Mouse (Mus musculus): ENCODE results near the gene Zfp658. TPM values are rescaled to one million over a fixed set of nuclear protein-coding genes. Genes with fewer than 3 reads are reported as not detected.

The Zfp658 gene
- polyA plus RNA-seq (2012; rRNA removed), result 0.17 and 0.19 TPM in 2 replicates

GRCm38 (mm10) chr7:43562006-43562633, at the start of gene Zfp658:
TSS of gene Zfp658 (plus strand) at chr7:43562256.

DNA sequence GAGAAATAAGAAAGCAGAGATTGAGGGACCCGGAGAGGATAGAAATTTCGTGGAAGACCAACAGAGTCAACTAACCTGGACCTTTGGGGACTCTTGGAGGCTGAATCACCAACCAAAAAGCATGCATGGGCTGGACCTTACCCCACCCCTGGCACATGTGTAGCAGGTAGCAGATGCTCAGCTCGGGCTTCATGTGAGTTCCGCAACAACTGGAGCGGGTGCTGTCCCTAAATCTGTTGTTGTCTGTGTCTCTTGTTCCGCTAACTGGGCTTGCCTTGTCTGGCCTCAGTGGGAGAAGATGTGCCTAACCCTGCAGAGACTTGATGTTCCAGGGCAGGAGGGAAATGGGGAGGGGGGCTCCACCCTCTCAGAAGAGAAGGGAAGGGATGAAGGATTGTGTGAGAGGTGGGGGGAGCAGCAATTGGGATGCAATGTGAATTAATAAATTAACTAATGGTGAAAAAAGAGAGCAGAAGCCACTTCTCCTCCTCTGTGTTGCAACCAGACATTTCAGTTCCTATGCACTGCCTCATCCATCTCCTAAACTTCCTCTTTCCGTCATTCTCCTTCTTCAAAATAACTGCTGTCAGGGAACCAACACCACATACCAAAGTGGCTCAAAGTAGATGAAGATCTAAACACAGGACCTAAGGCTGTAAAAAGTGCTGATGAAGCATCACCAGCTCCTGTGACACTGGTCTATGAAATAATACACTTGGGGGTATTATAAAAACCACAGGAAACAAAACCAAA, 17.7 kb upstream of the Zfp658 start, which contains the start of gene Cd33:
Gene Cd33, minus strand, starts transcription at position 204 of the 753 bp plus-strand sequence.

DNA sequence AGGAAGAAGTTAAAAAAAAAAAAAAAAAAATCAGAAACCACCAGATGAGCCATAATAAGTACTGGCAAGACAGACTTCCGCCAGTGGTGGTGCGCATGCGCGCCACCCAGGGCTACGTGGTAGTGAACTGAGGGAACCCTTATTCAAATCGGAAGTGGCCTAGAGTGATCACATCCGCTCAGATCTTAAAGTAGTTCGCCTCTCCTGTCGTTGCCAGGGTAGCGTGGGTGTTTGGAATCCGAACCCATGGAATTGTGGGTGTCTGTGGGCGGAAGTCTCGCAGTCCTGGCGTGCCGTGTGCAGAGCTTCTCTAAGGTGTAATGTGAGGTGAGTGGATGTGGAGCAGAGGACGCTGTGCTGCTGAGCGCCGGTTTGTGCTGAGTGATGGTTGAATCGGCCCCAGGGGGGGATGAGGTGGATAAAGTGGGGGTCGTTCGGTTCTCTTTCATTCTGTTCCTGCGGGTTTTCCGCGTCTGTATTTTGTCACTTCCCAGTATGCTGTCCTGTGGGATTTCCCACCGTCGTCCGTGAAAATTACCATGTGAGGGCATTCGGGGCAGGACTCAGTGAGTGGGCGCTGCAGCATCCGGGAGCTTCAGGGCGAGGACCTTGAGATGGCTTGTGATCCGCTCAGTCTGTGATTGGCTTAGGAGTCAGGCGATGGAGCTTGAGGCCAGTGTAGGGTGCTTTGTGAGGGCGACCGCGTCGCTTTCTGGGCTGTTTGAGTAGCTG, 17.6 kb downstream of the Zfp658 start, which contains the start of gene Zfp719:
Gene Zfp719, plus strand, starts transcription at position 171 of the 732 bp plus-strand sequence.

GRCm38 (mm10) chr7:43606896-43607742, 45.1 kb downstream of the Zfp658 start, which contains the start of gene Zfp819:
TSS of gene Zfp819 (plus strand) at chr7:43607169.

Other genes starting within 250 kb of the Zfp658 start
- 0.30 and 0.62 TPM in 2 replicates for gene Zfp715, start 249.0 kb upstream of the Zfp658 start, polyA plus RNA-seq (2012; rRNA removed)
- gene Siglecf, start 210.9 kb upstream of the Zfp658 start, polyA plus RNA-seq (2012; rRNA removed), result 1.4 and 1.7 TPM in 2 replicates
- 1.7 and 2.9 TPM in 2 replicates for gene Siglecg, start 154.1 kb upstream of the Zfp658 start, polyA plus RNA-seq (2012; rRNA removed)
- not detected in 2 replicates for gene Lim2, start 134.6 kb upstream of the Zfp658 start, polyA plus RNA-seq (2012; rRNA removed)
- gene Nkg7, start 125.2 kb upstream of the Zfp658 start, polyA plus RNA-seq (2012; rRNA removed), result 0.75 and 1.7 TPM in 2 replicates
- not detected in 2 replicates for gene Cldnd2, start 121.5 kb upstream of the Zfp658 start, polyA plus RNA-seq (2012; rRNA removed)
- gene Etfb, start 118.2 kb upstream of the Zfp658 start, polyA plus RNA-seq (2012; rRNA removed), result 21.8 and 22.9 TPM in 2 replicates
- 0.40 and 0.47 TPM in 2 replicates for gene Gm45233, start 118.1 kb upstream of the Zfp658 start, polyA plus RNA-seq (2012; rRNA removed)
- gene Vsig10l, start 99.1 kb upstream of the Zfp658 start, polyA plus RNA-seq (2012; rRNA removed), result 18.5 and 34.7 TPM in 2 replicates
- gene Iglon5, start 72.2 kb upstream of the Zfp658 start, polyA plus RNA-seq (2012; rRNA removed), result 3.7 and 4.2 TPM in 2 replicates
- not detected in 2 replicates for gene 4931406B18Rik, start 56.3 kb upstream of the Zfp658 start, polyA plus RNA-seq (2012; rRNA removed)
- gene Cd33, start 17.8 kb upstream of the Zfp658 start, polyA plus RNA-seq (2012; rRNA removed), result 2.5 and 2.8 TPM in 2 replicates
- gene Zfp719, start 17.4 kb downstream of the Zfp658 start, polyA plus RNA-seq (2012; rRNA removed), result 0.06 and 0.27 TPM in 2 replicates
- not detected in 2 replicates for gene Zfp819, start 44.9 kb downstream of the Zfp658 start, polyA plus RNA-seq (2012; rRNA removed)
- gene Ceacam18, start 72.5 kb downstream of the Zfp658 start, polyA plus RNA-seq (2012; rRNA removed), result 0.05 TPM in 1 of 2 replicates, not detected in the other
- 0.71 and 1.8 TPM in 2 replicates for gene Siglece, start 97.9 kb downstream of the Zfp658 start, polyA plus RNA-seq (2012; rRNA removed)
- 7.3 and 10.5 TPM in 2 replicates for gene Ctu1, start 109.8 kb downstream of the Zfp658 start, polyA plus RNA-seq (2012; rRNA removed)
- gene Klk14, start 128.2 kb downstream of the Zfp658 start, polyA plus RNA-seq (2012; rRNA removed), result 8.7 and 11.1 TPM in 2 replicates
- 36.1 and 62.4 TPM in 2 replicates for gene Klk13, start 150.3 kb downstream of the Zfp658 start, polyA plus RNA-seq (2012; rRNA removed)
- gene Klk12, start 206.6 kb downstream of the Zfp658 start, polyA plus RNA-seq (2012; rRNA removed), result 2.5 and 6.0 TPM in 2 replicates
- gene Klk11, start 212.3 kb downstream of the Zfp658 start, polyA plus RNA-seq (2012; rRNA removed), result 27.7 and 37.5 TPM in 2 replicates
- gene Klk10, start 218.8 kb downstream of the Zfp658 start, polyA plus RNA-seq (2012; rRNA removed), result 70.8 and 139 TPM in 2 replicates
- 13.5 and 28.2 TPM in 2 replicates for gene Klk9, start 229.6 kb downstream of the Zfp658 start, polyA plus RNA-seq (2012; rRNA removed)
- gene Klk8, start 235.3 kb downstream of the Zfp658 start, polyA plus RNA-seq (2012; rRNA removed), result 35.2 and 46.8 TPM in 2 replicates
- 5.4 and 17.8 TPM in 2 replicates for gene Klk7, start 249.0 kb downstream of the Zfp658 start, polyA plus RNA-seq (2012; rRNA removed)